Mouse (Mus musculus) heart, embryonic 11.5 days (tissue): ENCODE measurements around the gene Lrmda. TPM values are rescaled to one million over a fixed set of nuclear protein-coding genes. Genes with fewer than 3 reads are reported as not detected.

Experiments
- ATAC-seq: fragments of 200-750 bp; cut with Nextera tagmentation; replicated peaks from 2 replicates; pipeline ENCODE4 v1.8.0; 2017; ENCODE audit warnings: moderate library complexity; ENCODE audit not compliant: insufficient number of reproducible peaks, low FRiP score, low TSS enrichment
- H3K27ac ChIP-seq: fragments of 300-500 bp; sonication (generic); 2 replicates; pipeline ENCODE4 v1.5.1; 2014; ENCODE audit warnings: mild to moderate bottlenecking, low read depth, low read length
- H3K27me3 ChIP-seq: fragments of 300-500 bp; sonication (generic); 2 replicates; pipeline ENCODE4 v1.6.1; 2014; ENCODE audit warnings: mild to moderate bottlenecking, low read length, mixed read lengths; ENCODE audit not compliant: control insufficient read depth, insufficient read depth
- H3K36me3 ChIP-seq: fragments of 300-500 bp; sonication (generic); 2 replicates; pipeline ENCODE4 v1.6.1; 2014; ENCODE audit warnings: mild to moderate bottlenecking, low read length, moderate library complexity, mixed read lengths; ENCODE audit not compliant: control insufficient read depth, insufficient read depth
- H3K4me1 ChIP-seq: fragments of 300-500 bp; sonication (generic); 2 replicates; pipeline ENCODE4 v1.6.1; 2014; ENCODE audit warnings: low read length; ENCODE audit not compliant: control insufficient read depth, insufficient read depth
- H3K4me2 ChIP-seq: fragments of 300-500 bp; sonication (generic); 2 replicates; pipeline ENCODE4 v1.6.1; 2014; ENCODE audit warnings: mild to moderate bottlenecking, moderate library complexity
- H3K4me3 ChIP-seq: fragments of 300-500 bp; sonication (generic); 2 replicates; pipeline ENCODE4 v1.5.1; 2014; ENCODE audit warnings: low read depth, low read length
- H3K9ac ChIP-seq: fragments of 300-500 bp; sonication (generic); 2 replicates; pipeline ENCODE4 v1.6.1; 2014; ENCODE audit warnings: mild to moderate bottlenecking, low read depth, low read length, moderate library complexity
- H3K9me3 ChIP-seq: fragments of 300-500 bp; sonication (generic); replicated peaks from 2 replicates; pipeline ENCODE4 v1.6.1; 2016; ENCODE audit warnings: low read length; ENCODE audit not compliant: control insufficient read depth
- WGBS: fragments of 180-500 bp; shearing (Covaris S2); extraction: QIAGEN DNeasy Blood & Tissue Kit; methylation state at CpG from one replicate; pipeline ENCODE4 v1.1.7; 2014; ENCODE audit not compliant: insufficient replicate concordance; 5-methylcytosine and 5-hydroxymethylcytosine counted together
- polyA plus RNA-seq: library from polyadenylated mRNA; unstranded; fragments of >200 nt; fragmentation: Nextera tagmentation; extraction: Ambion mirVana; gene quantifications from 2 replicates; pipeline ENCODE4 v1.2.1, GENCODE M21; 2014

The Lrmda gene
- polyA plus RNA-seq, 1 experiment from 2014 or later, result 0.70 TPM

DNA sequence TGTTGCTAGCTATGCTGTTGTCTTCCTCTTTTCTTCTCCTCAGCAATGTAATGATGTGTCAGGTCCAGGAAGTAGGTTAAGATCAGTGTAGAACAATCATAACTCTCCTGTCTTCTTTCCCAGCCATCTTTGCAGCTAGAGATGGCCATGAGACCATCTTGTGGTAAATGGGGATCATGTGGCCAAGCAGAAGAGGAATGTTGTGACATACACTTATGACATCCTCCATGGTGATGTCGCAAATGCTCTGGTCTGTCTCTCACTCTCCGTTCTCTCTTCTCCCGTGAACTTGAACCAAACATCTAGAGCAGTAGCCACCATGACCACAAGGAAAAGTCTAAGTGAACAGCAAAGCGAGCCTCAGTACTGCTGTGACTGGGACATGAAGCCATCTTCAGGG is 19.9 kb upstream of the Lrmda start:
- H3K36me3 ChIP-seq, result no peaks in the 10 kb centered on the region
- 83% methylated on average over 4 of the region's 4 CpGs for WGBS
- no peak overlapping the region for H3K4me3 ChIP-seq
- ATAC-seq, result no peak
- no peak overlapping the region for H3K27ac ChIP-seq
- no peak overlapping the region for H3K9ac ChIP-seq
- H3K27me3 ChIP-seq, result peaks cover 12% of the 10 kb centered on the region
- no peak overlapping the region for H3K4me2 ChIP-seq
- H3K9me3 ChIP-seq, result no peaks in the 10 kb centered on the region
- H3K4me1 ChIP-seq, result no peaks in the 10 kb centered on the region

DNA sequence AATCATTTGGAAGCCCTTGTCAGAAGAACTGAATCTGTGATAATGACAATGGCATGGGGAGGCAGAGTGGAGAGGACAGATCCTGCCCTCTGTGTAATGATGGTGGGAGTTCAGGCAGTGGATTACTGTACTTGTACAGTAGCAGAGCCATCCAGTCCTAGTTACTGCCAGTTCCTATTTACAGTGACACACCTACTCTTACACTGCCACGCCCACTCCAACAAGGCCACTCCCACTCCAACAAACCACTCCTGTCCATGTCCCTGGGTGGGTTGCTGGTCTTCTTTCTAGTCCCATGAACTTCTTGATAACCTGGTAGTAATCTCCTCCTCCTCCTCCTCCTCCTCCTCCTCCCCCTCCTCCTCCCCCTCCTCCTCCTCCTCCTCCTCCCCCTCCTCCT is 16.3 kb upstream of the Lrmda start:
- Histone ChIP-seq H3K27me3 (peaks cover 5% of the 10 kb centered on the region; the same call in 1 of the 2 replicates), H3K4me3 (no peak overlapping the region), H3K4me2 (no peak overlapping the region), H3K9me3 (no peaks in the 10 kb centered on the region), H3K36me3 (no peaks in the 10 kb centered on the region), H3K9ac (no peak overlapping the region), H3K27ac (no peak overlapping the region), H3K4me1 (no peaks in the 10 kb centered on the region)
- 83% methylated on average over 1 of the region's 1 CpGs for WGBS
- no peak for ATAC-seq

DNA sequence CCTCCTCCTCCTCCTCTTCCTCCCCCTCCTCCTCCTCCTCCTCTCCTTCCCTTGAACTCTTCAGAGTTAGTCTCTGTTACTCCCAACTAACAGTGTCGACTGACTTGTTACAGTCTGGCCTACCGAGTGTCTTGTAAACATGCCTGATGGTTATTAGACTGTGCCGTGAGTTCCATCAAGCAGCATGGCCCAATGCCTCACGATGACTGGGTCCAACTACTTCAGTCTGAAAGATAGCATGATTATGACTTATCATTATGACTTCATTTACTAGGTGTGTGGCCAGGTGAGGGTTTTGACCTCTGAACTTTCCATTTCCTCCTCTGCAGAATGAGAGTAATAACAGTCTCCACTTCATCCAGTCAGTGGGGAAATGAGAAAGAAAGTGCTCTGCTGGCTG is 15.9 kb upstream of the Lrmda start:
- Histone ChIP-seq H3K27me3 (peaks cover 5% of the 10 kb centered on the region; the same call in 1 of the 2 replicates), H3K9ac (no peak overlapping the region), H3K4me1 (no peaks in the 10 kb centered on the region), H3K36me3 (no peaks in the 10 kb centered on the region), H3K4me2 (no peak overlapping the region), H3K4me3 (no peak overlapping the region), H3K9me3 (no peaks in the 10 kb centered on the region), H3K27ac (no peak overlapping the region)
- ATAC-seq, result no peak
- 78% methylated on average over 4 of the region's 4 CpGs for WGBS

DNA sequence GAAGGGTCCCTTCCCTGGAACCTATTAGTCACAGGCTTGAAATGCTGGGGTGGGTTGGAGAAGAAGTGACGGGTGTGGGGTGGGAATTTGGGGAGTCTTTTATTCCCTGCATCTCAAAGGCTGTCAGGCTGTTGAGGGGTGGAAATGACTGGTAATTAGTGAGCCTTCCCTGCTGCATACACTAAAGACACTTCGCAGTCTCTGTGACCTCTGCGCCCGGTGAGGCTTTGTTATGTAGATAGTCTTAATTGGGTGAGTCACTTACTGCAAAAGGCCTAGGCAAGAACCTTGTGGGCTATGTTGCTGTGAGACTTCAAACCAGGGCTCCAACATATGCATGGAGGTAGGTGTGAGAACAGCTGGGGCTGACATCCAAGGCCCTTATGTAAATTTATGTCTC is 14.6 kb upstream of the Lrmda start:
- ATAC-seq, result no peak
- H3K4me2 ChIP-seq, result no peak overlapping the region
- 36% methylated on average over 4 of the region's 4 CpGs for WGBS

DNA sequence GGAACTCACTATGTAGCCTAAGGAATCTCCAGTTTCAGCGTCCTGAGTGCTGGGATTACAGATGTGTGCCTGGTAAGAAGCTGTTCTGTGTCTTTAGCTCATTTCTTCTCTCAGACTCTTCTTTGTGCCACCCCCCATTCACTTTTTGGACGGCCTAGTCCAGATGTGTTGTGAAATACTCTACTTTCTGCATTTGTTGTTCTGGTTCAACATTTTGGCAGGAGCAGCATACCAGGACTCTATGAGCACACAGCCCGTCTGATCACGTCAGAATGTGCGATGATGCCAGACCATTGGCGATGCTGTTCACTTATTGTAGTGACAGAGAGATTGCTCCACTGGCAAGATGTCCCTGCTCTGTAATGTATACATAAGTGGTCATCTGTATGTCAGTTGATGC is 12.5 kb upstream of the Lrmda start:
- Histone ChIP-seq H3K27me3 (peaks cover 5% of the 10 kb centered on the region; the same call in 1 of the 2 replicates), H3K9ac (no peak overlapping the region), H3K27ac (no peak overlapping the region), H3K4me3 (no peak overlapping the region), H3K9me3 (no peaks in the 10 kb centered on the region), H3K36me3 (no peaks in the 10 kb centered on the region), H3K4me2 (no peak overlapping the region), H3K4me1 (no peaks in the 10 kb centered on the region)
- ATAC-seq, result no peak
- 85% methylated on average over 6 of the region's 6 CpGs for WGBS

More for the DNA sequence above, 14.6 kb upstream of the Lrmda start:
- Histone ChIP-seq H3K9me3 (no peaks in the 10 kb centered on the region), H3K9ac (no peak overlapping the region), H3K4me3 (no peak overlapping the region), H3K27ac (no peak overlapping the region), H3K4me1 (no peaks in the 10 kb centered on the region), H3K36me3 (no peaks in the 10 kb centered on the region), H3K27me3 (peaks cover 5% of the 10 kb centered on the region; the same call in 1 of the 2 replicates)

DNA sequence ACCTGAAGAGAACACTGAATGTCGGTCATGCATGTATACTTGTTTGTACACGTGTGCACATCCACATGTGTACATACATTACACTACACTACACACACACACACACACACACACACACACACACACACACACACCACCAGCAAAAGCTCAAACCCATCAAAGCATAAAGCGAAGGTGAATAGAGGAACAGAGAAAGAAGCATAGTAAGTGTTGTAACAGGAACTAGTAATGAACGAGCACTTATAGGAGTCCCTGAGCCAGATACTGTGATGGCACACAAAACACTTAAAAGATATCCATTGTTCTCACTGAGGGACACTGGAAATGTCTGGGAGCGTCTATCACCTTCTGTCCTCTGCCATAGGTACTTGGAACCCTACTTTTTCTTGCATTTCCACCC is 5.2 kb upstream of the Lrmda start:
- H3K4me1 ChIP-seq, result peaks cover 3% of the 10 kb centered on the region
- H3K27me3 ChIP-seq, result peaks cover 15% of the 10 kb centered on the region
- H3K4me3 ChIP-seq, result no peak overlapping the region
- no peak overlapping the region for H3K27ac ChIP-seq
- ATAC-seq, result no peak
- no peak overlapping the region for H3K9ac ChIP-seq
- no peaks in the 10 kb centered on the region for H3K9me3 ChIP-seq
- 78% methylated on average over 5 of the region's 5 CpGs for WGBS
- no peaks in the 10 kb centered on the region for H3K36me3 ChIP-seq
- H3K4me2 ChIP-seq, result no peak overlapping the region

DNA sequence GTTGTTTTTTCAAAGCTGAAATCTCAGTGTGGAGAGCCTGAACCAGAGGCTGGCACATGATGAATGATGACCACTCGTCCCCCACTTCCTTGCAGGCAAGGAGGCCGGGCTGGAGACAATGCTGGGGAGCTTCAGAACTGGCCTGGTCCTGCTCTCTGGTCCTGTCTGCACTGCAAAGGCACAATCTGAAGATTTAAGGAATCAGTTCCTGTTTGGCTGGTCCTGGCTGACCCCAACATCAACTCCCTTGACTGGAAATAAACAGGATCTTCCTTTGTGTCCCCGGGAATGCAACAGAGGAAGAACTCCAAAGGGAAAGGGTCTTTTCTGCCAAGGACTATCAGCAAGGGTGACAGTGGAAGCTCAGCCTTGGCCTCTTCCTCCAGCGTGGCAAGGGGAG is 4.7 kb upstream of the Lrmda start:
- H3K4me1 ChIP-seq, result peaks cover 4% of the 10 kb centered on the region
- no peaks in the 10 kb centered on the region for H3K9me3 ChIP-seq
- no peak overlapping the region for H3K4me3 ChIP-seq
- peaks cover 15% of the 10 kb centered on the region for H3K27me3 ChIP-seq
- no peak overlapping the region for H3K4me2 ChIP-seq
- WGBS, result 37% methylated on average over 4 of the region's 4 CpGs
- H3K9ac ChIP-seq, result no peak overlapping the region
- ATAC-seq, result no peak
- no peaks in the 10 kb centered on the region for H3K36me3 ChIP-seq
- no peak overlapping the region for H3K27ac ChIP-seq

DNA sequence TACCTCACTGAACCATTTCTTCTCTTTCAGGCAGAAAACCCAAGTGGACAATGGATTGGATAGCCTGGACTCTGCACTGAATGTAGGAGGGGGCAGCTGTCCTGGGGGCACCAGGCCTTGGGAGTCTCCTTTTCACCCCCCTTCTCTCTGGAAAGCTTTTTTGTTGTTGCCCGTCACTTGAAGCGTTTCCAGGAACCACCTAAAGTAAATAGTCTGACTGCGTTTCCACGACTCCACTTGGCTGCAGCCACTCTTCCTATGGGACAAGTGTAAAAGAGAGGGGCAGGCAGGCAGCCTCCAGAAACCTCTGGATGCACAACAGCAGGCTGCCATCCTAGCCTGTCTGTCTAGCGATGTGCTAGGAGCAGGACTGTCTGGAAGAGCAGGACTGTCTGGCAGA is 2.5 kb upstream of the Lrmda start:
- Histone ChIP-seq H3K9me3 (no peaks in the 10 kb centered on the region), H3K4me1 (peaks cover 10% of the 10 kb centered on the region), H3K27me3 (peaks cover 17% of the 10 kb centered on the region), H3K27ac (no peak overlapping the region), H3K4me2 (no peak overlapping the region), H3K4me3 (no peak overlapping the region), H3K36me3 (no peaks in the 10 kb centered on the region), H3K9ac (no peak overlapping the region)
- 56% methylated on average over 5 of the region's 5 CpGs for WGBS
- ATAC-seq, result no peak

DNA sequence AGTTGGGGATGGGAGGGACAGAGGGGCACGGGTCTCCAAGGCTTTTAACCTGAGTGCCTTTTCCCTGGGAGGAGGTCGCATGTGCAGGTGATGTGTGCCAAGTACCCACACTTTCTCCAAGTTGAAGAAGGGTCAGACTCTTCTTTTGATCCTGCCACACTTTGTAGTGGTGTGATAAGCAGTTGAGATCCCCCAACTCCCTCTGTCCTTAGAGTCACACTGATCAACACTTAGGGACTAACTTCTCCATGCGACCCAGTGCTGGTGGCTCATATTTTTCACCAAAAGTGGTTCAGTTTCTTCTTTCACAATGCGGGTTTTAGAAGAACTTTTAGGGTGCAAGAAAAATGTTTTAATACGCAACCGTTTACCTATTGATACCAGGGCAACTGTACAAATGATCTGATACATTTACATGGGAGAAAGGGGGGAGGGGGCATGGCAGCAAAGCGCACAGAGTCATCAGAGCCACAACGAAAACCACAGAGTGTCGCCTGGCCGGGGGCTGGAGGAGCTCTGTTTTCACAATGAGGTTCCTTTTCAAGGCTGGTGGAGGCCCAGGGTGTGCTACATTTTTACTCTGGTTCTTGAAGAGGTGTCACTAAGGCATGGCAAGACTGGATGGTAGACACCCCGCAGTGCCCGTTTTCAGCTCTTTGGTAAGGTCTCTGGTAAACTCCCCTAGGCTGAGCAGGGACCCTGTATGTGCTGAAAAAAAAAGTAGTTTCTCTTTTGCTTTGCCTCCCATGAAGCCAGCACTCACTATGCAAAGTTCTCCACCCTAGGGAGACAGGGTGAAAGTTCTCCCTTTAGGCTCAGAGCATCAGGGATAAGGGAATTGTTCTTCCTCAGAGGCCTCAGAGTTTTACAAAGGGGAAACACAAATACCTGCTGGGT is 685 bp downstream of the Lrmda start:
- Histone ChIP-seq H3K4me3 (peak overlapping the region; percentile 46), H3K4me2 (peak overlapping the region; percentile 94), H3K9me3 (no peaks in the 10 kb centered on the region), H3K36me3 (no peaks in the 10 kb centered on the region), H3K9ac (peak overlapping the region; percentile 63), H3K4me1 (peaks cover 10% of the 10 kb centered on the region), H3K27ac (no peak overlapping the region), H3K27me3 (peaks cover 17% of the 10 kb centered on the region)
- ATAC-seq, result no peak
- 27% methylated on average over 12 of the region's 12 CpGs for WGBS
